Mouse (Mus musculus): ENCODE results near the gene Mcm8. TPM values are rescaled to one million over a fixed set of nuclear protein-coding genes. Genes with fewer than 3 reads are reported as not detected.

Gene Mcm8
- total RNA-seq, 2 experiments from 2014 or later, result 0.77 to 1.2 TPM

- intact Hi-C loops (cut with DNase I), result no loop called here
- no peak for DNase-seq
Measured at GRCm38 (mm10) chr2:132870286-132870685, 54.3 kb downstream of the Mcm8 start.

DNA sequence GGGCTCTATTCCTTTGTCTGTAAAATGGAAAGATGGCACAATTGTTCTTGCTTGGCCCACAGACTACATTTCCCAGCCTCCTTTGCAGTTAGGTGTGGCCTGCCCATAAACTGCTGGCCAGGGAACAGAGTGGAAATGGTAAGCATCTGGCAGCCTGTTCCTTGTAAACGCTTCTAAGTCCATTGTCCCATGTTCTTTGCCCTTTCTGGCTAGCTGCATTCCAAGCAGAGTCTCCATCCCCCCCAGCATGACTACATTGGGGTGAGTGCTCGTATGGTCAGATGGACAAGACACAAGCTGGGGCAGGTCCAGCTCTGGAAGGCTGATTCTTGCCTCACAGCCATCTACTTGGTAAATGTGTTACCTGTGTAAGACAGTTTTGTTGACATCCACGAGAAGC lies 55.7 kb downstream of the Mcm8 start:
- DNase-seq, result no peak
- intact Hi-C loops (cut with DNase I), result no loop called here

- no peak for DNase-seq
- intact Hi-C loops (cut with DNase I), result no loop called here
Measured at GRCm38 (mm10) chr2:132873657-132874326, 57.9 kb downstream of the Mcm8 start.

- intact Hi-C loops (cut with DNase I), result no loop called here
- DNase-seq, result no peak
Measured at GRCm38 (mm10) chr2:132876991-132877390, 61.0 kb downstream of the Mcm8 start.

GRCm38 (mm10) chr2:132879261-132880044 lies 63.5 kb downstream of the Mcm8 start:
- no peak for DNase-seq
- intact Hi-C loops (cut with DNase I), result no loop called here

DNA sequence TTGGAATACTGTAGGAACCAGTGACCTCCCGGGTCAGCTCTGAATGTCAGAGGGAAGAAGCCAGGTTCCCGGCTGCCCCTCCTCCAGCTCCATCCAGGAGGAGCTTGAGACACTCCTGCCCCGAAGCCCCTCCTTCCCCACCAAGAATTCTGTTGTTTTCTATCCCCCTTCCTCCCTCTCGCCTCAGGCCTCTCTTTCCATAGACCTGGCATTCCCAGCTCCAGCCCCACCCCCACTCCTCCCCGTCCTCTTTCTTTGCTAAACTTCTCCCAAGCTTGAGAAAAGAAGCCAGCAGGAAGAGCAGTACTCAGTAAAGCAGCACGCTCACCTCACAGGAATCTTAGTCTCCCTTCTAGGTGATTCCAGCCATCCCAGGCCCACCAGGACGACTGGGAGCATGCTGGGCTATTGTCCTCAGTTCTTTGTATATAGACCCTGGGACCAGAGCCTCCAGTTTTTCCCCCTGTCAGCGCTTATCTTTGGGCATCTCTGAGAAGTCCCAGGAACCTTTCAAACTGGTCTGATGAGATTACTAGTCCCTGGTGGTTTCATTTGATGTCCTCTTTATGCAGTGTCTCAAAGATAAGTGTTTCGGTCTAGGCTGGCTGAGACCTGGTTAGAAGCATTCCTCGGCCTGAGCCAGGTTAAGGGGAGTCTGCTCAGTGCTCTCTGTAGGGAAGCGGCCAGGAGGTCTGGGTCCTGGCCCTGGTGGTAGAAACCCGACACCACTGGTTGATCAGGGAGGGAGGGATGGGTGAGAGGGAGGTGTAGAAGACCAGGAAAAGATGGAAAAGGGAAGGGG lies 65.1 kb downstream of the Mcm8 start, which contains the start of gene Lrrn4:
Lrrn4 (minus strand) TSS at position 48 of the 802 bp plus-strand sequence.
- intact Hi-C loops (cut with DNase I), result no loop called here
- DNase-seq, result no peak

GRCm38 (mm10) chr2:132884303-132884967 lies 68.5 kb downstream of the Mcm8 start:
- intact Hi-C loops (cut with DNase I), result no loop called here
- no peak for DNase-seq

DNA sequence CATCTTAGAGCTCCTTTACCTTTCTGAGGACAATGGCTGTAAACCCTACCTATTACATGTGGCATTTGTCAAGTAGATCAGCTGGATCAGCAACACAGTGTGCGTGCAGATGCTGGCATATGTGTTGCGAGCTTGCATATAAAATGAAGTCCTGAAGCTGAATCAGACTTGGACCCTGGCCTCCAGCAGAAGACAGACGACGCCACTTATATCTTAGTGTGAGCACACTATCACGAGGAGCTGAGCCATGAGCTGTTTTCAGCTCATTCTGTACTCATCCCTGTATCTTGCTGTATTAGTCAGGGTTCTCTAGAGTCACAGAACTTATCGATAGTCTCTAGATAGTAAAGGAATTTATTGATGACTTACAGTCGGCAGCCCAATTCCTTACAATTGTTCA lies 69.4 kb downstream of the Mcm8 start:
- no peak for DNase-seq
- intact Hi-C loops (cut with DNase I), result no loop called here

Other genes starting within 250 kb of the Mcm8 start
- gene Gpcpd1, start 228.4 kb upstream of the Mcm8 start, total RNA-seq (2021), result 100 to 1,000 TPM; 182 to 223 TPM
- 1 to 10 TPM; 4.2 to 4.6 TPM for gene Shld1, start 129.2 kb upstream of the Mcm8 start, total RNA-seq (2021)
- under 1 TPM; 0.10 to 0.18 TPM for gene Chgb, start 34.9 kb upstream of the Mcm8 start, total RNA-seq (2021)
- 1 to 10 TPM; 5.7 to 5.8 TPM for gene Trmt6, start 86 bp upstream of the Mcm8 start, total RNA-seq (2021)
- 10 to 100 TPM; 12.5 to 13.3 TPM for gene Crls1, start 30.5 kb downstream of the Mcm8 start, total RNA-seq (2021)
- gene Lrrn4, start 64.8 kb downstream of the Mcm8 start, total RNA-seq (2021), result under 1 TPM in 1 of 2 experiments, not detected in 1; 0.08 TPM
- gene Fermt1, start 129.8 kb downstream of the Mcm8 start, total RNA-seq (2021), result not detected